Mouse (Mus musculus): ENCODE measurements at regions not wholly inside any gene's neighbourhood (a gene's known extent, or its start where the extent isn't known, plus 50 kb on each side); places are given as distances from the start of the nearest gene placed in this dataset.

GRCm38 (mm10) chr17:4742314-4742713, 251.8 kb upstream of the Arid1b start:
- no peaks in the 10 kb centered on the region for H3K9me3 ChIP-seq (replicated peaks; ENCODE audit: control insufficient read depth, low read length, poor library complexity, severe bottlenecking)
- no peaks in the 10 kb centered on the region for H3K27me3 ChIP-seq (ENCODE audit: control insufficient read depth, insufficient read depth, low read depth, low read length)
- 71% methylated on average over 1 of the region's 1 CpGs for WGBS
- H3K4me3 ChIP-seq (ENCODE audit: low read depth, low read length), result no peak overlapping the region
- H3K27ac ChIP-seq (ENCODE audit: low read length), result no peak overlapping the region
- H3K36me3 ChIP-seq (ENCODE audit: control insufficient read depth, insufficient read depth, low read length), result no peaks in the 10 kb centered on the region
- no peak overlapping the region for H3K9ac ChIP-seq (ENCODE audit: low read depth, low read length)
- 0 out of 2 replicates have a peak, but pooled peaks cover 3% of the 10 kb centered on the region for H3K4me1 ChIP-seq (ENCODE audit: control insufficient read depth, insufficient read depth, low read length)
- no peak overlapping the region for H3K4me2 ChIP-seq (ENCODE audit: low read length)
- no peak for ATAC-seq

GRCm38 (mm10) chr17:4762956-4763355, 231.2 kb upstream of the Arid1b start:
- no peak overlapping the region for H3K9ac ChIP-seq (ENCODE audit: low read depth, low read length)
- no peaks in the 10 kb centered on the region; the same call in 1 of the 2 replicates for H3K9me3 ChIP-seq (replicated peaks; ENCODE audit: control insufficient read depth, low read length, poor library complexity, severe bottlenecking)
- no peaks in the 10 kb centered on the region for H3K36me3 ChIP-seq (ENCODE audit: control insufficient read depth, insufficient read depth, low read length)
- no peak for ATAC-seq
- H3K27me3 ChIP-seq (ENCODE audit: control insufficient read depth, insufficient read depth, low read depth, low read length), result no peaks in the 10 kb centered on the region
- no peak overlapping the region for H3K4me2 ChIP-seq (ENCODE audit: low read length)
- no peak overlapping the region for H3K4me3 ChIP-seq (ENCODE audit: low read depth, low read length)
- H3K4me1 ChIP-seq (ENCODE audit: control insufficient read depth, insufficient read depth, low read length), result no peaks in the 10 kb centered on the region
- no peak overlapping the region for H3K27ac ChIP-seq (ENCODE audit: low read length)
- WGBS, result 96% methylated on average over 6 of the region's 6 CpGs

- Histone ChIP-seq H3K4me1 (ENCODE audit: control insufficient read depth, insufficient read depth, low read length) (no peaks in the 10 kb centered on the region), H3K4me2 (ENCODE audit: low read length) (no peak overlapping the region), H3K27ac (ENCODE audit: low read length) (no peak overlapping the region), H3K9ac (ENCODE audit: low read depth, low read length) (no peak overlapping the region), H3K9me3 (replicated peaks; ENCODE audit: control insufficient read depth, low read length, poor library complexity, severe bottlenecking) (no peaks in the 10 kb centered on the region; the same call in 1 of the 2 replicates), H3K27me3 (ENCODE audit: control insufficient read depth, insufficient read depth, low read depth, low read length) (no peaks in the 10 kb centered on the region), H3K4me3 (ENCODE audit: low read depth, low read length) (no peak overlapping the region), H3K36me3 (ENCODE audit: control insufficient read depth, insufficient read depth, low read length) (no peaks in the 10 kb centered on the region)
- WGBS, result 17% methylated on average over 5 of the region's 5 CpGs
- ATAC-seq, result no peak
Measured at GRCm38 (mm10) chr17:4765723-4766122, 228.4 kb upstream of the Arid1b start.

GRCm38 (mm10) chr17:4767947-4768522, 226.1 kb upstream of the Arid1b start:
- no peak for ATAC-seq
- WGBS, result 91% methylated on average over 5 of the region's 5 CpGs
- H3K27me3 ChIP-seq (ENCODE audit: control insufficient read depth, insufficient read depth, low read depth, low read length), result no peaks in the 10 kb centered on the region
- H3K4me3 ChIP-seq (ENCODE audit: low read depth, low read length), result no peak overlapping the region
- H3K4me1 ChIP-seq (ENCODE audit: control insufficient read depth, insufficient read depth, low read length), result no peaks in the 10 kb centered on the region
- no peak overlapping the region for H3K27ac ChIP-seq (ENCODE audit: low read length)
- H3K36me3 ChIP-seq (ENCODE audit: control insufficient read depth, insufficient read depth, low read length), result no peaks in the 10 kb centered on the region
- H3K9me3 ChIP-seq (replicated peaks; ENCODE audit: control insufficient read depth, low read length, poor library complexity, severe bottlenecking), result no peaks in the 10 kb centered on the region; the same call in 1 of the 2 replicates
- H3K4me2 ChIP-seq (ENCODE audit: low read length), result no peak overlapping the region
- H3K9ac ChIP-seq (ENCODE audit: low read depth, low read length), result no peak overlapping the region

- 81% methylated on average over 4 of the region's 4 CpGs for WGBS
- no peak overlapping the region for H3K4me3 ChIP-seq (ENCODE audit: low read depth, low read length)
- no peak overlapping the region for H3K4me2 ChIP-seq (ENCODE audit: low read length)
- H3K36me3 ChIP-seq (ENCODE audit: control insufficient read depth, insufficient read depth, low read length), result no peaks in the 10 kb centered on the region
- H3K9me3 ChIP-seq (replicated peaks; ENCODE audit: control insufficient read depth, low read length, poor library complexity, severe bottlenecking), result no peaks in the 10 kb centered on the region; the same call in 1 of the 2 replicates
- no peak for ATAC-seq
- H3K9ac ChIP-seq (ENCODE audit: low read depth, low read length), result no peak overlapping the region
- no peak overlapping the region for H3K27ac ChIP-seq (ENCODE audit: low read length)
- H3K27me3 ChIP-seq (ENCODE audit: control insufficient read depth, insufficient read depth, low read depth, low read length), result no peaks in the 10 kb centered on the region
- H3K4me1 ChIP-seq (ENCODE audit: control insufficient read depth, insufficient read depth, low read length), result no peaks in the 10 kb centered on the region
Measured at GRCm38 (mm10) chr17:4769284-4769683, 224.8 kb upstream of the Arid1b start.

GRCm38 (mm10) chr17:4770052-4770451, 224.1 kb upstream of the Arid1b start:
- no peak for ATAC-seq
- 87% methylated on average over 3 of the region's 3 CpGs for WGBS

GRCm38 (mm10) chr17:4778161-4778560, 216.0 kb upstream of the Arid1b start:
- Histone ChIP-seq H3K4me3 (ENCODE audit: low read depth, low read length) (no peak overlapping the region), H3K4me2 (ENCODE audit: low read length) (no peak overlapping the region), H3K36me3 (ENCODE audit: control insufficient read depth, insufficient read depth, low read length) (no peaks in the 10 kb centered on the region), H3K9me3 (replicated peaks; ENCODE audit: control insufficient read depth, low read length, poor library complexity, severe bottlenecking) (peaks cover 3% of the 10 kb centered on the region; the same call in 1 of the 2 replicates), H3K4me1 (ENCODE audit: control insufficient read depth, insufficient read depth, low read length) (peaks cover 2% of the 10 kb centered on the region; the same call in 1 of the 2 replicates), H3K27me3 (ENCODE audit: control insufficient read depth, insufficient read depth, low read depth, low read length) (no peaks in the 10 kb centered on the region; the same call in 1 of the 2 replicates), H3K27ac (ENCODE audit: low read length) (no peak overlapping the region), H3K9ac (ENCODE audit: low read depth, low read length) (no peak overlapping the region)
- 2% methylated on average over 14 of the region's 14 CpGs for WGBS
- peak; percentile 62; the same call in 1 of the 2 replicates for ATAC-seq

More at GRCm38 (mm10) chr17:4770052-4770451, 224.1 kb upstream of the Arid1b start:
- Histone ChIP-seq H3K9me3 (replicated peaks; ENCODE audit: control insufficient read depth, low read length, poor library complexity, severe bottlenecking) (no peaks in the 10 kb centered on the region; the same call in 1 of the 2 replicates), H3K4me3 (ENCODE audit: low read depth, low read length) (no peak overlapping the region), H3K27me3 (ENCODE audit: control insufficient read depth, insufficient read depth, low read depth, low read length) (no peaks in the 10 kb centered on the region), H3K36me3 (ENCODE audit: control insufficient read depth, insufficient read depth, low read length) (no peaks in the 10 kb centered on the region), H3K4me2 (ENCODE audit: low read length) (no peak overlapping the region), H3K9ac (ENCODE audit: low read depth, low read length) (no peak overlapping the region), H3K27ac (ENCODE audit: low read length) (no peak overlapping the region), H3K4me1 (ENCODE audit: control insufficient read depth, insufficient read depth, low read length) (no peaks in the 10 kb centered on the region)

GRCm38 (mm10) chr17:4779017-4779416, 215.1 kb upstream of the Arid1b start:
- H3K4me1 ChIP-seq (ENCODE audit: control insufficient read depth, insufficient read depth, low read length), result peaks cover 2% of the 10 kb centered on the region; the same call in 1 of the 2 replicates
- whole genome bisulfite sequencing, result 92% methylated on average over 10 of the region's 10 CpGs
- no peaks in the 10 kb centered on the region for H3K36me3 ChIP-seq (ENCODE audit: control insufficient read depth, insufficient read depth, low read length)
- no peak overlapping the region for H3K4me2 ChIP-seq (ENCODE audit: low read length)
- peaks cover 3% of the 10 kb centered on the region; the same call in 1 of the 2 replicates for H3K9me3 ChIP-seq (replicated peaks; ENCODE audit: control insufficient read depth, low read length, poor library complexity, severe bottlenecking)
- no peak overlapping the region for H3K27ac ChIP-seq (ENCODE audit: low read length)
- H3K9ac ChIP-seq (ENCODE audit: low read depth, low read length), result no peak overlapping the region
- no peaks in the 10 kb centered on the region; the same call in 1 of the 2 replicates for H3K27me3 ChIP-seq (ENCODE audit: control insufficient read depth, insufficient read depth, low read depth, low read length)
- H3K4me3 ChIP-seq (ENCODE audit: low read depth, low read length), result no peak overlapping the region
- ATAC-seq, result 0 out of 2 replicates have a peak, but pooled peaks have one; percentile 21

GRCm38 (mm10) chr17:4781586-4781985, 212.5 kb upstream of the Arid1b start:
- H3K4me1 ChIP-seq (ENCODE audit: control insufficient read depth, insufficient read depth, low read length), result peaks cover 2% of the 10 kb centered on the region; the same call in 1 of the 2 replicates
- no peak overlapping the region for H3K9ac ChIP-seq (ENCODE audit: low read depth, low read length)
- no peaks in the 10 kb centered on the region for H3K36me3 ChIP-seq (ENCODE audit: control insufficient read depth, insufficient read depth, low read length)
- ATAC-seq, result no peak
- no peak overlapping the region for H3K4me2 ChIP-seq (ENCODE audit: low read length)
- no peak overlapping the region for H3K27ac ChIP-seq (ENCODE audit: low read length)
- H3K4me3 ChIP-seq (ENCODE audit: low read depth, low read length), result no peak overlapping the region
- no peaks in the 10 kb centered on the region for H3K27me3 ChIP-seq (ENCODE audit: control insufficient read depth, insufficient read depth, low read depth, low read length)
- 84% methylated on average over 3 of the region's 3 CpGs for WGBS
- H3K9me3 ChIP-seq (replicated peaks; ENCODE audit: control insufficient read depth, low read length, poor library complexity, severe bottlenecking), result no peaks in the 10 kb centered on the region
